Mouse (Mus musculus): ENCODE measurements around the gene Susd5. TPM values are rescaled to one million over a fixed set of nuclear protein-coding genes. Genes with fewer than 3 reads are reported as not detected.

Susd5 gene
- polyA plus RNA-seq, 1 experiment from 2014 or later, result 0.52 TPM

DNA sequence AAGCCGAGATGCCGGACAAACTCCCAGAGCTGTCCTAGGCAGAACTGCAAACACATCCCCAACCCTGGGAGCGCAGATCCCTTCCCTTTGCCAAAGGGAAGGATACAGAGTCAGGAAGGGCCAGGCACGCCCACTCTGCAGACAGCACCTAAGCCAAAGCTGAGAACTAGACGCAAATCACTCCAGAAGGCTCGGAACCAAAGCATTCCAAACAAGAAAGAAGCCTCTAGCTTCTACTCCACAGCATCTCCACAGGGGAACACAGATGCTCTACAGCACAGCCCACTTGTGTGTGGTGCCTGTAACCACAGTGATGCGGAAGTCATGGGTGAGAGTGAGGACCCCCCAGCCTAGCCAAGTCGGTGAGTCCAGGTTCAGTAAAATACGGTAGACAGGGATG lies 31.8 kb upstream of the Susd5 start:
- Histone ChIP-seq H3K9ac (replicated peaks; ENCODE audit: low read depth, low read length) (peak overlapping the region; percentile 25; the same call in 1 of the 2 replicates), H3K9me3 (ENCODE audit: control insufficient read depth, low read length) (no peaks in the 10 kb centered on the region), H3K4me3 (ENCODE audit: low read depth, low read length) (peak overlapping the region; percentile 6; the same call in 1 of the 2 replicates), H3K36me3 (ENCODE audit: control insufficient read depth, insufficient read depth, low read length) (no peaks in the 10 kb centered on the region), H3K27ac (ENCODE audit: low read depth, low read length) (no peak overlapping the region), H3K27me3 (ENCODE audit: control insufficient read depth, insufficient read depth, low read length) (no peaks in the 10 kb centered on the region), H3K4me2 (ENCODE audit: low read depth, low read length) (peak overlapping the region; percentile 72), H3K4me1 (ENCODE audit: control insufficient read depth, insufficient read depth, low read length) (peaks cover 12% of the 10 kb centered on the region)
- WGBS, result 48% methylated on average over 9 of the region's 9 CpGs
- ATAC-seq (ENCODE audit: low read depth), result no peak

DNA sequence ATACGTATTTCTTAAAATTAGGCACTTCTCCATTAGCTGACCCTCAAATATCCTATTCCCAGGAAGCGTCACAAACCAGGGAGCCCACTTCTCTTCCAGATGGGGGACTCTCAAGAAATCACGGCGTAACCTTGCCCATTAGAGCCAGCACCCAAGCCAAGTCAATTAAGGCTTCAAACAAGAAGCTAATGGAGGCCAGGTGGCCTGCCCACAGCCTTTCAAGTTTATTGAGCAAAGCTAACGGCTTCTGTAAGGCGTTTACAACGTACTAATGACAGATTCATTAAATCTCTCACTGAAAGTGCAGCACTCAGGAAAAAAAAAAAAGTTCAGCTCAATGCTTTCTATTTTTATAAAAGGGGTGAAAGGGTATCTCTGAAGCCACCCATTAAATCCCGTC lies 31.1 kb upstream of the Susd5 start:
- WGBS, result 10% methylated on average over 8 of the region's 8 CpGs
- H3K9me3 ChIP-seq (ENCODE audit: control insufficient read depth, low read length), result no peaks in the 10 kb centered on the region
- no peaks in the 10 kb centered on the region for H3K36me3 ChIP-seq (ENCODE audit: control insufficient read depth, insufficient read depth, low read length)
- H3K4me2 ChIP-seq (ENCODE audit: low read depth, low read length), result peak overlapping the region; percentile 72
- H3K27me3 ChIP-seq (ENCODE audit: control insufficient read depth, insufficient read depth, low read length), result no peaks in the 10 kb centered on the region
- peak overlapping the region; percentile 67; the same call in 1 of the 2 replicates for H3K27ac ChIP-seq (ENCODE audit: low read depth, low read length)
- peak overlapping the region; percentile 68 for H3K4me3 ChIP-seq (ENCODE audit: low read depth, low read length)
- ATAC-seq (ENCODE audit: low read depth), result no peak
- peak overlapping the region; percentile 82 for H3K9ac ChIP-seq (replicated peaks; ENCODE audit: low read depth, low read length)
- H3K4me1 ChIP-seq (ENCODE audit: control insufficient read depth, insufficient read depth, low read length), result peaks cover 12% of the 10 kb centered on the region

DNA sequence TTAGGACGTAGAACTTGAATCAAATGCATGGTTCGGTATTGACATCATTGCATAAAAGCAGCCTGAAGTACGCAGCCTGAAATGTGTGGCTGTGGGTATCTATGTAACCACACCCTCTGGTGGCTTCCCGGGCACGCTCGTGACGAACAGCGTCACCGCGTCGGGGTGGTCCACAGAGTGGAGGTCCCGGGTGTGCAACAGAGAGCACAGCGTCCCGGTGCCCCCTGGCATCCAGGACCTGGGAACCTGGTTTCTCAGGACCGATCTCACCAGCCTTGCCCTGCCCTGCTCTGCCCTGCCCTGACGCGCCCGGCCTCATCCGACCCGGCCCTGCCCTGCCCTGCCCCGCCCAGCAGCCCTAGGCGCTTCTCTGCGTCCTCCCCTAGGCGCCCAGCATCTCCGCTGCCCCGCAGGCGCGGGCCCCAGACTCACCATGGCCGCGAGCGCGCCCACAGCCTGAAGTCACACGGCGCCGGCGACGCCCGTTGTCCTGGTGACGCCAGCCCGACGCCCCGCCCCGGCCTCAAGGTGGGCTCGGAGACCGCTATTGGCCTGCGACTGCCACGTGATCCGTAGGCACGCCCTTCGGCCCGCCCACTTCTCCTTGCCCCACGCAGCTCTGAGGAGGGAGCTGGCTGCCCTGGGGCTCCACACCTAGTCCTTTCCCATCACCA lies 30.5 kb upstream of the Susd5 start:
- Histone ChIP-seq H3K4me1 (ENCODE audit: control insufficient read depth, insufficient read depth, low read length) (peaks cover 12% of the 10 kb centered on the region), H3K9me3 (ENCODE audit: control insufficient read depth, low read length) (no peaks in the 10 kb centered on the region), H3K27me3 (ENCODE audit: control insufficient read depth, insufficient read depth, low read length) (no peaks in the 10 kb centered on the region), H3K27ac (ENCODE audit: low read depth, low read length) (peak overlapping the region; percentile 67), H3K4me2 (ENCODE audit: low read depth, low read length) (peak overlapping the region; percentile 72), H3K9ac (replicated peaks; ENCODE audit: low read depth, low read length) (peak overlapping the region; percentile 82), H3K36me3 (ENCODE audit: control insufficient read depth, insufficient read depth, low read length) (no peaks in the 10 kb centered on the region), H3K4me3 (ENCODE audit: low read depth, low read length) (peak overlapping the region; percentile 68)
- ATAC-seq (ENCODE audit: low read depth), result peak; percentile 97
- under 1% methylated on average over 46 of the region's 52 CpGs for WGBS

DNA sequence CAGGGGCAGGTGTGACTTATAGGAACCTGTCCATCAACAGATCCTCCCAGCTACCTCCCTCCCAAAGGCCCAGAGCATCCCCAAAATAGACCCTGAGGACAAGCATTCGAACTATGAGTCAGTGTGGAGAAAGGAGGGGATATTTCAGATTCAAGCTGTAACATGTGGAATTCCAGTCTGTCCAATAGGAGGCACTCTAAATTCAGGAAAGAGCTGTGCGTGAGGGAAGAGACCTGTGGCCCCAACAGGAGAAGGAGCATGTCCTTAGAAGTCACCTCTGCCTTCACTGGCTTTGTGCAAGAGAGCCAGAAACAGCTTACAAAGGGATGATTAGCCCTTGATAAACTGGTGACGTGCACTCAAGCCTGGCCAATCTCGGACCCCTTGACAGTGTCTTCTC lies 16.0 kb upstream of the Susd5 start:
- H3K4me1 ChIP-seq (ENCODE audit: control insufficient read depth, insufficient read depth, low read length), result no peaks in the 10 kb centered on the region
- no peak overlapping the region for H3K27ac ChIP-seq (ENCODE audit: low read depth, low read length)
- no peak overlapping the region for H3K9ac ChIP-seq (replicated peaks; ENCODE audit: low read depth, low read length)
- no peak overlapping the region for H3K4me2 ChIP-seq (ENCODE audit: low read depth, low read length)
- WGBS, result 82% methylated on average over 4 of the region's 4 CpGs
- H3K4me3 ChIP-seq (ENCODE audit: low read depth, low read length), result no peak overlapping the region
- H3K27me3 ChIP-seq (ENCODE audit: control insufficient read depth, insufficient read depth, low read length), result no peaks in the 10 kb centered on the region
- ATAC-seq (ENCODE audit: low read depth), result no peak
- H3K36me3 ChIP-seq (ENCODE audit: control insufficient read depth, insufficient read depth, low read length), result no peaks in the 10 kb centered on the region
- H3K9me3 ChIP-seq (ENCODE audit: control insufficient read depth, low read length), result no peaks in the 10 kb centered on the region

DNA sequence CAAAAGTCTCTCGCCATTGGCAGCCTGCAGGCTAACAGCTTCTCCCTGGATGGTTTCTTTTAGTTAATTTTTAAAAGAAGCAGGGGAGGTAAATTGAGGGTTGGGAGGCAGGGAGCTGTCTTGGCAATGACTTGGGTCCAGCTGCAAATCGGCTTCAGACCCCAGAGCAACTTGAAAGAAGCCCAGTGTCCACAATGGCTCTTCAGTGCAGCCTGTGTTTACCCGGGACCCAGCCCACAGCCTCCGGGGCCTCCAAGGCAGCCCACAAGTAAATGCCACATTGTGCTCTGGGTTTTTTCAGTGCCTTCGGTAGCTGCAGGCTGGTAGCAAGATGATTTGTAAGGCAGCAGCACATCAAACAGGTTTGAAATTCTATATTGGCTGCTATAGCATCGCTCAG lies 14.4 kb upstream of the Susd5 start:
- Histone ChIP-seq H3K9me3 (ENCODE audit: control insufficient read depth, low read length) (no peaks in the 10 kb centered on the region), H3K36me3 (ENCODE audit: control insufficient read depth, insufficient read depth, low read length) (no peaks in the 10 kb centered on the region), H3K9ac (replicated peaks; ENCODE audit: low read depth, low read length) (no peak overlapping the region), H3K27me3 (ENCODE audit: control insufficient read depth, insufficient read depth, low read length) (no peaks in the 10 kb centered on the region), H3K4me1 (ENCODE audit: control insufficient read depth, insufficient read depth, low read length) (no peaks in the 10 kb centered on the region), H3K4me3 (ENCODE audit: low read depth, low read length) (no peak overlapping the region), H3K4me2 (ENCODE audit: low read depth, low read length) (no peak overlapping the region), H3K27ac (ENCODE audit: low read depth, low read length) (no peak overlapping the region)
- no peak for ATAC-seq (ENCODE audit: low read depth)
- 36% methylated on average over 6 of the region's 6 CpGs for WGBS

DNA sequence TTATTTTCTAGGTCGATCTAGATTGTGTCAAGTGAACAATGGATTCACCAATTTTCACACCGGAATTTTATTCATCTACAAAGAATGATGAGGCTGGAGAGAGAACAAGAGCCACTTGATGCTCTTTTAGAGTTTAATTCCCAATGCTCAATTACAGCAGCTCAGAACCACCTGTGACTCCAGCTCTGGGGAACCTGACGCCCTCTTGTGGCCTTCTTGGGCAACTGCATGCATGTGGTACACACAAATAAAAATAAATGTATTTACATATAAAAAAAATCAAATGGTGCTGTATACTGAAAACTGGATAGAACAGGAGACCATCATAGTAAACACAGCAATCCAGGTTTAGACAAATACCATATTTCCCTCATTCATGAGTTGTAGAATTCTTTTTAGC lies 12.5 kb upstream of the Susd5 start:
- no peak overlapping the region for H3K9ac ChIP-seq (replicated peaks; ENCODE audit: low read depth, low read length)
- no peak for ATAC-seq (ENCODE audit: low read depth)
- no peak overlapping the region for H3K4me3 ChIP-seq (ENCODE audit: low read depth, low read length)
- H3K27me3 ChIP-seq (ENCODE audit: control insufficient read depth, insufficient read depth, low read length), result no peaks in the 10 kb centered on the region
- no peak overlapping the region for H3K27ac ChIP-seq (ENCODE audit: low read depth, low read length)
- H3K4me2 ChIP-seq (ENCODE audit: low read depth, low read length), result no peak overlapping the region
- no peaks in the 10 kb centered on the region for H3K9me3 ChIP-seq (ENCODE audit: control insufficient read depth, low read length)
- WGBS, result 54% methylated on average over 3 of the region's 3 CpGs
- no peaks in the 10 kb centered on the region for H3K4me1 ChIP-seq (ENCODE audit: control insufficient read depth, insufficient read depth, low read length)
- H3K36me3 ChIP-seq (ENCODE audit: control insufficient read depth, insufficient read depth, low read length), result no peaks in the 10 kb centered on the region

DNA sequence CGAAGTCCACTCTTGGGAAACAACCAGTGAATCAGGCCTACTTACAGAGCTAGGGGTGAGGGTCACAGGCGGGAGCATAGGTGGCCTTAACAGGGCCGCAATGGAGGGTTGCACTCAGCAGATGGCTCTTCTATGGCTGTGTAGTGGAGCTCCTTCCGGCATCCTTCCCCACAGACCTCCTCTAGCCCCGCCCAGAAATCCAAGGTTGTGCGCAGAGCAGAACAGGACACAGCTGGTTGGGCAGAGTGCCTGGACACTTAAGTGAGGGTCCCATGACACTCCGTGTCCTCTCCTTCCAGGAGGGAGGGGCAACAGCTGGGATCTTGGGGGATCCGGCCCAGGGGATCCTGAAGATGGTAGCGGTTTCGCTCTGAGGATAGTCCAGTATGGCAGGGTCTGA lies 10.9 kb upstream of the Susd5 start, which contains the start of gene Fbxl2:
Fbxl2 (minus strand) TSS at position 164 of the 400 bp plus-strand sequence.
- H3K27ac ChIP-seq (ENCODE audit: low read depth, low read length), result no peak within 1 kb of the TSS
- ATAC-seq (ENCODE audit: low read depth), result no peak
- 88% methylated on average over 10 of the region's 10 CpGs for WGBS

DNA sequence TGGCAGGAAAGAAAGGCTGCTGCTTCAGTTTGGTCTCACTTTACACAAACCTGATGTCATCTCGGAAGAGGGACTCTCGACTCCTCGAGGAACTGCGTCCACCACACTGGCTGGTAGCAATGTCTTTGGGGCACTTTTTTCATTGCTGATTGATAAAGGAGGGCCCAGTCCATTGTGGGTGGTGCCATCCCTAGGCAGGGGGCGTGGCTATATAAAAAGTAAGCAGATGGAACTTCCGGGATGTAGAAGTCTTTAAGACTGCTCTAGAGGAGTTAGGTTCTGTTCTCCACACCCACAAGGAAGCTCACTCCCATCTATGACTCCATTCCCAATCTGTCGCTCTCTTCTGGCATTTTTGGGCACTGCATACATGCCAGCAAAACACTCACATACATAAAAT lies 10.3 kb upstream of the Susd5 start:
- 93% methylated on average over 7 of the region's 7 CpGs for WGBS
- H3K4me3 ChIP-seq (ENCODE audit: low read depth, low read length), result no peak overlapping the region
- no peaks in the 10 kb centered on the region for H3K36me3 ChIP-seq (ENCODE audit: control insufficient read depth, insufficient read depth, low read length)
- H3K9ac ChIP-seq (replicated peaks; ENCODE audit: low read depth, low read length), result no peak overlapping the region
- no peak for ATAC-seq (ENCODE audit: low read depth)
- no peaks in the 10 kb centered on the region for H3K4me1 ChIP-seq (ENCODE audit: control insufficient read depth, insufficient read depth, low read length)
- H3K27me3 ChIP-seq (ENCODE audit: control insufficient read depth, insufficient read depth, low read length), result no peaks in the 10 kb centered on the region
- H3K4me2 ChIP-seq (ENCODE audit: low read depth, low read length), result no peak overlapping the region
- H3K9me3 ChIP-seq (ENCODE audit: control insufficient read depth, low read length), result no peaks in the 10 kb centered on the region
- H3K27ac ChIP-seq (ENCODE audit: low read depth, low read length), result no peak overlapping the region

More for the DNA sequence above, 10.9 kb upstream of the Susd5 start, which contains the start of gene Fbxl2:
- no peaks in the 10 kb centered on the region for H3K9me3 ChIP-seq (ENCODE audit: control insufficient read depth, low read length)
- no peak within 1 kb of the TSS for H3K4me2 ChIP-seq (ENCODE audit: low read depth, low read length)
- no peak within 1 kb of the TSS for H3K9ac ChIP-seq (replicated peaks; ENCODE audit: low read depth, low read length)
- H3K27me3 ChIP-seq (ENCODE audit: control insufficient read depth, insufficient read depth, low read length), result no peaks in the 10 kb centered on the region
- no peak within 1 kb of the TSS for H3K4me3 ChIP-seq (ENCODE audit: low read depth, low read length)
- H3K4me1 ChIP-seq (ENCODE audit: control insufficient read depth, insufficient read depth, low read length), result no peaks in the 10 kb centered on the region
- no peaks in the 10 kb centered on the region for H3K36me3 ChIP-seq (ENCODE audit: control insufficient read depth, insufficient read depth, low read length)

DNA sequence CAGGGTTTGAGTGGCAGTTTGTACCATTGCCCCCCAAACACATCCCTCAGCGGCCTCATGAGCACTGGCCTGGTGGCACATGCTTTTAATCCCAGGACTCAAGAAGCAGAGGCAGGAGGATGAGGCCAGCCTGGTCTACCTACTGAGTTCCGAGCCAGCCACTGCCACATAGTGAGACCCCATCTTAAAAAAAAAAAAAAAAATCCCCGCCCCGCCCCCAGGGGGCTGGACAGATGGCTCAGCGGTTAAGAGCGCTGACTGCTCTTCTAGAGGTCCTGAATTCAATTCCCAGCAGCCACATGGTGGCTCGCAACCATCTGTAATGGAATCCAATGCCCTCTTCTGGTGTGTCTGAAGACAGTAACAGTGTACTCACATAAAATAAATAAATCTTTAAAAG lies 6.8 kb upstream of the Susd5 start:
- no peak overlapping the region for H3K27ac ChIP-seq (ENCODE audit: low read depth, low read length)
- no peaks in the 10 kb centered on the region for H3K4me1 ChIP-seq (ENCODE audit: control insufficient read depth, insufficient read depth, low read length)
- no peaks in the 10 kb centered on the region for H3K27me3 ChIP-seq (ENCODE audit: control insufficient read depth, insufficient read depth, low read length)
- no peak overlapping the region for H3K9ac ChIP-seq (replicated peaks; ENCODE audit: low read depth, low read length)
- H3K36me3 ChIP-seq (ENCODE audit: control insufficient read depth, insufficient read depth, low read length), result no peaks in the 10 kb centered on the region
- no peaks in the 10 kb centered on the region for H3K9me3 ChIP-seq (ENCODE audit: control insufficient read depth, low read length)
- no peak overlapping the region for H3K4me3 ChIP-seq (ENCODE audit: low read depth, low read length)
- ATAC-seq (ENCODE audit: low read depth), result no peak
- H3K4me2 ChIP-seq (ENCODE audit: low read depth, low read length), result no peak overlapping the region
- 80% methylated on average over 7 of the region's 7 CpGs for WGBS
